Mouse (Mus musculus): ENCODE measurements at regions not wholly inside any gene's neighbourhood (a gene's known extent, or its start where the extent isn't known, plus 50 kb on each side); places are given as distances from the start of the nearest gene placed in this dataset.

- DNase-seq, result no peak
These were observed 155.0 kb upstream of the Igsf21 start for GRCm38 (mm10) chr4:140401632-140402031.

- no peak for DNase-seq
These were observed 150.0 kb upstream of the Igsf21 start for GRCm38 (mm10) chr4:140396548-140396947.

- no peak for DNase-seq
These were observed 145.7 kb upstream of the Igsf21 start for GRCm38 (mm10) chr4:140392290-140392689.

- peak; percentile 48 for DNase-seq
These were observed 144.2 kb upstream of the Igsf21 start for GRCm38 (mm10) chr4:140390684-140391234.

GRCm38 (mm10) chr4:140385686-140386085 is 139.1 kb upstream of the Igsf21 start:
- peak; percentile 32 for DNase-seq

GRCm38 (mm10) chr4:140385226-140385625 is 138.6 kb upstream of the Igsf21 start:
- DNase-seq, result no peak

- DNase-seq, result no peak
These were observed 137.0 kb upstream of the Igsf21 start for GRCm38 (mm10) chr4:140383596-140383995.

- DNase-seq, result no peak
These were observed 134.1 kb upstream of the Igsf21 start for GRCm38 (mm10) chr4:140380733-140381132.

GRCm38 (mm10) chr4:140377941-140378340 is 131.4 kb upstream of the Igsf21 start:
- DNase-seq, result no peak

GRCm38 (mm10) chr4:140372586-140373325 is 126.2 kb upstream of the Igsf21 start:
- no peak for DNase-seq

GRCm38 (mm10) chr4:140371426-140372213 is 125.0 kb upstream of the Igsf21 start:
- no peak for DNase-seq

GRCm38 (mm10) chr4:140366975-140367680 is 120.5 kb upstream of the Igsf21 start:
- DNase-seq, result peak; percentile 43

GRCm38 (mm10) chr4:140358846-140359245 is 112.3 kb upstream of the Igsf21 start:
- no peak for DNase-seq

GRCm38 (mm10) chr4:140358103-140358502 is 111.5 kb upstream of the Igsf21 start:
- peak; percentile 91 for DNase-seq

- DNase-seq, result no peak
These were observed 108.6 kb upstream of the Igsf21 start for GRCm38 (mm10) chr4:140355144-140355550.

- no peak for DNase-seq
These were observed 102.2 kb upstream of the Igsf21 start for GRCm38 (mm10) chr4:140348802-140349201.

- no peak for DNase-seq
These were observed 83.6 kb upstream of the Igsf21 start for GRCm38 (mm10) chr4:140330138-140330537.

- DNase-seq, result peak; percentile 8
These were observed 80.3 kb upstream of the Igsf21 start for GRCm38 (mm10) chr4:140326706-140327440.

GRCm38 (mm10) chr4:140325677-140326052 is 79.1 kb upstream of the Igsf21 start:
- no peak for DNase-seq

- no peak for DNase-seq
These were observed 78.5 kb upstream of the Igsf21 start for GRCm38 (mm10) chr4:140324971-140325676.
